21 mouse cellular contexts compared by ENCODE assay signal in the genomic region with DNA sequence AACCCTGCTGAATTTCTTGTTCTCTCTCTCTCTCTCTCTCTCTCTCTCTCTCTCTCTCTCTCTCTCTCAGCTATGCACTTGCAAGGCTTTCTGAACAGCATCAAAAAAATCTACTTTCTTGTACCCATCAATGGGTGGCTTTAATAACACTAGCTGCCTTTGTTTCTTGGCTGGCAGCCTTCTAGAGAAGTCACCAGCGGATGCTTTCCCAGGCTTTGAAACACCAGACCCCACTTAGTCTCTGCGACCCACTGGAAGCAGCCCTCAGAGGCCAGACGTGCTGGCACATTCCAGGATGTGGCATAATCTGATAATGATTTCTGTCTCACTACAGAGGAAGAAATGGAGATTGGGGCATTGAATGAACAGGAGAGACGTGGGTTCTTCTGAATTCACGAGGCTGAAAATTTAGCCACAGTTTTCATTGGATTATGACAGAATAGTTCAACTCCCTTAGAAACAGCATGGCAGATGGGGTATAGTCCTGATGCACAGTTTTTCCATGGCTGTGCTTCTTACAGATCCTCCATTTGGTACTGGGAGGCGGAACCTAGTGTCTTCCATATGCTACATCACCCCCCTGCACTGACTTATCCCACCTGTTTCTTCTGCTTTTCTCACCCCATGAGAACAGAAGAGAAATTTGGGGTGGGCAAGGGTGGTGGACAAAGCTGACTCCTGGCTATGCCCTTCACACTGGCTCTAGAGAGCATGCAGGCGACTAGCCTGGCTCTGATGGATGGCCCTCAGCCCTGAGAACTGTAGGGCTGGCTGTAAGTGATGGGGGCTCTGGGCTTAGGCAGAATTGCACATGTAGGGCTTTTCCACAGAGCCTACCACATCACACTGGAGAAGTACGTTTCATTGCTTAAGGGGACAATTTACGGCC.
DNase-seq lines count a peak whose midpoint lies in the region; ATAC-seq and TF ChIP-seq lines count a peak whose summit lies in the region.
"Had no signal": no experiment of that assay in that cellular context is flagged by ENCODE, and none has a peak within 500 bp of the region (broad histone marks: within the 10 kb centered on the region; RNA-seq: fewer than 3 reads in every experiment).

No protein-coding gene starts in this region.

- WGBS in forebrain, postnatal 0 days, result 44% methylated on average over 9 of the region's 9 CpGs
- WGBS in forebrain, embryonic 11.5 days, result 78% methylated on average over 9 of the region's 9 CpGs
- 55% methylated on average over 9 of the region's 9 CpGs for WGBS in hindbrain, embryonic 16.5 days

- no peak for DNase-seq in forebrain, postnatal 0 days
- no peak for DNase-seq in forebrain, embryonic 11.5 days (ENCODE audit: low spot score)
- peak; percentile 37 for DNase-seq in left cerebral cortex, postnatal 4 days
- DNase-seq in left cerebral cortex, postnatal 36 days (ENCODE audit: low spot score in 2 of 2), result no peak
- DNase-seq in brain, adult 2 months (ENCODE audit: low read depth, low spot score), result peak; percentile 24
- DNase-seq in heart, adult 8-10 months (ENCODE audit: low spot score), result no peak
- DNase-seq in retina, postnatal 1 day, result no peak
- DNase-seq: adrenal gland, adult 8-10 months; cerebellum, adult 9-11 months; heart, adult 11 months; heart, postnatal 36 days; spleen, adult 18-20 months; thymus, adult 18-20 months had no signal

- no peak overlapping the region for H3K4me3 ChIP-seq in forebrain, postnatal 0 days (ENCODE audit: low read depth, low read length)
- no peak overlapping the region for H3K4me3 ChIP-seq in forebrain, embryonic 11.5 days (ENCODE audit: low read depth, low read length)
- H3K4me3 ChIP-seq in hindbrain, embryonic 16.5 days (ENCODE audit: low read length), result no peak overlapping the region
- H3K4me3 ChIP-seq: embryonic facial prominence, embryonic 13.5 days; heart, embryonic 13.5 days; limb, embryonic 15.5 days; midbrain, embryonic 12.5 days had no signal

- intact Hi-C loops in left cerebral cortex, postnatal 4 days (cut with DNase I), result no loop called here
- intact Hi-C loops in left cerebral cortex, postnatal 36 days (cut with DNase I), result no loop called here

- no peaks in the 10 kb centered on the region for H3K27me3 ChIP-seq in forebrain, postnatal 0 days (ENCODE audit: insufficient read depth, low read length)
- no peaks in the 10 kb centered on the region for H3K27me3 ChIP-seq in forebrain, embryonic 11.5 days (ENCODE audit: control insufficient read depth, insufficient read depth, low read length)
- no peaks in the 10 kb centered on the region for H3K27me3 ChIP-seq in hindbrain, embryonic 16.5 days (replicated peaks; ENCODE audit: control insufficient read depth, insufficient read depth, low read length)
- H3K27me3 ChIP-seq: embryonic facial prominence, embryonic 13.5 days; limb, embryonic 15.5 days; midbrain, embryonic 12.5 days had no signal

- no peaks in the 10 kb centered on the region for H3K36me3 ChIP-seq in forebrain, postnatal 0 days (ENCODE audit: insufficient read depth)
- no peaks in the 10 kb centered on the region for H3K36me3 ChIP-seq in forebrain, embryonic 11.5 days (ENCODE audit: control insufficient read depth, insufficient read depth, low read length)
- H3K36me3 ChIP-seq in hindbrain, embryonic 16.5 days (ENCODE audit: control insufficient read depth, insufficient read depth, low read length), result no peaks in the 10 kb centered on the region
- H3K36me3 ChIP-seq: embryonic facial prominence, embryonic 13.5 days; heart, embryonic 13.5 days; limb, embryonic 15.5 days; midbrain, embryonic 12.5 days had no signal

- no peak overlapping the region for H3K9ac ChIP-seq in forebrain, postnatal 0 days
- no peak overlapping the region for H3K9ac ChIP-seq in forebrain, embryonic 11.5 days (ENCODE audit: low read length)
- no peak overlapping the region for H3K9ac ChIP-seq in hindbrain, embryonic 16.5 days (ENCODE audit: low read depth, low read length)
- H3K9ac ChIP-seq: embryonic facial prominence, embryonic 13.5 days; heart, embryonic 13.5 days; limb, embryonic 15.5 days; midbrain, embryonic 12.5 days had no signal

- no peak overlapping the region for H3K4me2 ChIP-seq in forebrain, postnatal 0 days (ENCODE audit: low read depth)
- H3K4me2 ChIP-seq in forebrain, embryonic 11.5 days (ENCODE audit: low read depth, low read length, severe bottlenecking), result no peak overlapping the region
- no peak overlapping the region for H3K4me2 ChIP-seq in hindbrain, embryonic 16.5 days (ENCODE audit: low read length)
- H3K4me2 ChIP-seq: embryonic facial prominence, embryonic 13.5 days; heart, embryonic 13.5 days; limb, embryonic 15.5 days; midbrain, embryonic 12.5 days had no signal

- ATAC-seq in forebrain, postnatal 0 days, result peak; percentile 60
- no peak for ATAC-seq in forebrain, embryonic 11.5 days (replicated peaks; ENCODE audit: low FRiP score)
- ATAC-seq in hindbrain, embryonic 16.5 days, result peak; percentile 81
- ATAC-seq: forebrain, embryonic 16.5 days; intestine, postnatal 0 days; lung, postnatal 0 days had no signal

- H3K9me3 ChIP-seq in forebrain, postnatal 0 days (ENCODE audit: low read length), result no peaks in the 10 kb centered on the region
- no peaks in the 10 kb centered on the region for H3K9me3 ChIP-seq in forebrain, embryonic 11.5 days (ENCODE audit: control insufficient read depth, low read length)
- no peaks in the 10 kb centered on the region for H3K9me3 ChIP-seq in hindbrain, embryonic 16.5 days (ENCODE audit: control insufficient read depth, low read length)
- H3K9me3 ChIP-seq: embryonic facial prominence, embryonic 13.5 days; heart, embryonic 13.5 days; limb, embryonic 15.5 days; midbrain, embryonic 12.5 days had no signal

- H3K27ac ChIP-seq in forebrain, postnatal 0 days (ENCODE audit: low read depth, low read length), result no peak overlapping the region
- H3K27ac ChIP-seq in forebrain, embryonic 11.5 days (ENCODE audit: low read depth, low read length), result no peak overlapping the region
- peak overlapping the region; percentile 55 for H3K27ac ChIP-seq in hindbrain, embryonic 16.5 days (ENCODE audit: low read depth, low read length)
- H3K27ac ChIP-seq: embryonic facial prominence, embryonic 13.5 days; heart, embryonic 13.5 days; limb, embryonic 15.5 days; midbrain, embryonic 12.5 days had no signal

- H3K4me1 ChIP-seq in forebrain, postnatal 0 days (ENCODE audit: insufficient read depth), result no peaks in the 10 kb centered on the region
- H3K4me1 ChIP-seq in forebrain, embryonic 11.5 days (replicated peaks; ENCODE audit: control insufficient read depth, insufficient read depth, low read length), result no peaks in the 10 kb centered on the region
- no peaks in the 10 kb centered on the region for H3K4me1 ChIP-seq in hindbrain, embryonic 16.5 days (ENCODE audit: control insufficient read depth, insufficient read depth, low read depth, low read length)

- TF ChIP-seq CTCF in forebrain, postnatal 0 days (IDR thresholded peaks at IDR 0.05; ENCODE audit: low read depth), result no peak

Comparison
In these comparisons a context has a peak if more than half of its experiments do, and no peak if none do; other contexts are left out.
1. DNase-seq: peak in left cerebral cortex, postnatal 4 days (single experiment) and brain, adult 2 months (single experiment); none in forebrain, postnatal 0 days (single experiment), forebrain, embryonic 11.5 days (single experiment), left cerebral cortex, postnatal 36 days (0 of 2), heart, adult 8-10 months (single experiment) and retina, postnatal 1 day (single experiment).